Mouse (Mus musculus) lung, adult 2 months (tissue): ENCODE results near the gene Mr1. TPM values are rescaled to one million over a fixed set of nuclear protein-coding genes. Genes with fewer than 3 reads are reported as not detected.

Experiments used
- DNase-seq: peaks from one replicate; pipeline ENCODE4 v3.0.0; 2022
- H3K4me1 ChIP-seq: fragments of 200-500 bp; 2 replicates; pipeline ENCODE4 v1.6.1; 2011; ENCODE audit warnings: low read length; ENCODE audit not compliant: control insufficient read depth, insufficient read depth
- H3K4me3 ChIP-seq: fragments of 200-500 bp; replicated peaks from 2 replicates; pipeline ENCODE3; 2011; ENCODE audit warnings: low read depth, mild to moderate bottlenecking, control low read depth, low read length; ENCODE audit errors: extremely low read depth
- CTCF ChIP-seq: fragments of 200-500 bp; IDR thresholded peaks from 2 replicates; pipeline ENCODE4 v1.5.1; 2011; ENCODE audit warnings: mild to moderate bottlenecking, low read length, control low read depth; ENCODE audit not compliant: insufficient read depth
- POLR2A ChIP-seq: fragments of 200-500 bp; IDR thresholded peaks from 2 replicates; pipeline ENCODE4 v1.6.1; 2011; ENCODE audit warnings: low read depth, mild to moderate bottlenecking, control low read depth, low read length, borderline replicate concordance; ENCODE audit errors: extremely low read depth
- WGBS: fragments of 180-500 bp; shearing (Covaris S2); methylation state at CpG from one replicate; pipeline ENCODE4 v1.1.7; 2018; 5-methylcytosine and 5-hydroxymethylcytosine counted together
- polyA plus RNA-seq: library from polyadenylated mRNA; depleted of rRNA; stranded (reverse); fragments of >200 nt; gene quantifications from 2 replicates; pipeline ENCODE4 v1.2.3, GENCODE M21; 2012

The Mr1 gene
- polyA plus RNA-seq, 1 experiment: 11.1 TPM

DNA sequence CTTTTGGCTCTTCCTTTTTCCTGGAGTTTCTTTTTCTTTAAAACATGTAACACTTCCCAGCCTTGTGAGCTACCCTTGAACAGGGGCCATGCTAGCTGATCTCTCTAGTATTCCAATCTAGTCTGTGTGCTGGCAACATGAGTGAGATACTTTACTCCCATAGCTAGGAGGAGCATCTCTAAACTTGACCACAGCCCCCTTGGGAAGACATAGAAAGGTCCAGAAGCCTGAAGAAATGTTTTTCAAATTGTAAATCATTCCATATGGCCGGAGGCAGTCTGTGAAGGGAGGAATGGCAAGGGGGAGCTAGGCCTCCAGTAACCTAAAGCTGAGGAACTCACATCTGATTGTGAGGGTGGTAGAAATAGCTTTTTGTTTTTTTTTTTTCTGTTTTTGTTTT lies 55.9 kb downstream of the Mr1 start:
- Histone ChIP-seq H3K4me3 (no peak overlapping the region), H3K4me1 (peaks cover 42% of the 10 kb centered on the region)
- WGBS: 89% methylated on average over 1 of the region's 1 CpGs
- TF ChIP-seq CTCF: no peak
- no peak for TF ChIP-seq POLR2A
- no peak for DNase-seq

DNA sequence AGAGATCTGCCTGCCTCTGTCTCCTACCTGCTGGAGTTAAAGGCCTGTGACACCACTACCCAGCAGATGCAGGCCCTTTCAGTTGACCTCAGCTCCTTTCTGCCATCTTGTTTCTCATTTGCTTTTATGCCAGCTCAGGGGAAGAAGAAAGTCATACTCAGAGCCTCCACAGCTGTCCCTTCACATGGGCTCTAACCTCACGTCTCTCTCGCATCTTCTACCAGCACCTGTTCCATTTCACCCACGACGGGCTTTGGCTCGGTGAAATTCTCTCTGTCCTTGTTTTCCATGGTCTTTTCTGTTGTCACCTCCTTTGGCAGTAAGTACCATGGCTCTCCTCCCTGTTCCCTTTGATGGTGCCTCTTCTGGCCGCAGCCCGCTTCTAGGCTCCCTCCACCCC lies 56.3 kb downstream of the Mr1 start:
- H3K4me1 ChIP-seq: peaks cover 40% of the 10 kb centered on the region
- no peak for DNase-seq
- WGBS: 87% methylated on average over 7 of the region's 7 CpGs
- H3K4me3 ChIP-seq: no peak overlapping the region
- TF ChIP-seq CTCF: no peak
- TF ChIP-seq POLR2A: no peak

DNA sequence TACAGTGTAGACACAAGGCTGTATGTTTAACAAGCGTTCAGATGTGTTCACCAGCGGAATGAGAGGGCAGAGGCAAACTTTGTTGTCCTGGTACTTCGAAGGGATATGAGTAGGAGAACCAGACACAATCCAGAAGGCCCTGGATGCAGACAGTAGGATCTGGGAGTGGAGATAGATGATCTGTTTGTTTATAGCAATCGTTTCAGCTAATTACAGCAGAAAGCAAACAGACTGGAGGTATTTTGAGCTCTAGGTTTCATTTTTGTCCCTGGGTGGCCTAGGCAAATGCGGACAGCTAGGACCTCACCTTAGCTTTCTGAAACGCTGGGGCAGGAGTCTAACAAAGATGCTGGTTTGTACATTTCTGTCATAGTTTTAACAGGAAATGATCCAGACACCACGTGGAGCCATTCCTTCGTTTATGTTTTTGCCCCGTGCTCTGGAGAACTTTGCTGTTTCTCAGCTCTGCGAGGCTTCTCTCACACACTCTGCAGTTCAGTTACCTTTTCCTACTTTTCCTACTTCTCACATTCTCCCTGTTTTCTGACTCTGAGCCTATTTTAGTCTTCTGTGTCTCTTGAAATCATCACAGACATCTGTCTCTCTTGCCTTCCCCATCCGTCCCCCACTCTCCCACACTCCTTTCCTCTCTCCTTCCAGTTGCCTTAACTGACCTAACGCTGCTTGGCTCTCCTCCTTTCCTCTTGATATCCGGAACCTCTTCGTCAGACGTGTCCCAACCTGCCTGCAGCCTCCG lies 57.6 kb downstream of the Mr1 start:
- peaks cover 46% of the 10 kb centered on the region for H3K4me1 ChIP-seq
- WGBS: 29% methylated on average over 16 of the region's 16 CpGs
- H3K4me3 ChIP-seq: no peak overlapping the region
- TF ChIP-seq POLR2A (no peak), CTCF (no peak)
- DNase-seq: no peak

DNA sequence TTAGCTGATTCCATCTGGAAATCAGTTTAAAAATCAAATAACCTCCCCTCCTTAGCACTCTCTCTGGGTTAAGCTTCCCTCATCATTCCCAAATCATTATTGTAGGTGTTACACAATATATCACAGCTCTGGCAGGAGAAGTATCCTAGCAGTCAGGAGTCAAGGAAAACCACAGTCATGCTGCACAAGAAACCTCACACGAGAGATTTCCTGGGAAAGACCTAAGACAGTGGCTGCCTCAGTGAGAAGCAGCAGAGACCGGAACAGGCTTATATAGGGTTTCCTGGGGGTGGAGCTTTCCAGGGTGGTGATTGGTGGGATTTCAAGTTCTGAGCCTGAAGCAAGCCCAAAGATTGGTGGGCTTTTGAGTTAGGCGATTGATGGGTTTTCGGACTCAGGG lies 58.6 kb downstream of the Mr1 start:
- Histone ChIP-seq H3K4me1 (peaks cover 41% of the 10 kb centered on the region), H3K4me3 (no peak overlapping the region)
- no peak for TF ChIP-seq POLR2A
- no peak for TF ChIP-seq CTCF
- DNase-seq: no peak
- WGBS: 81% methylated on average over 4 of the region's 4 CpGs

DNA sequence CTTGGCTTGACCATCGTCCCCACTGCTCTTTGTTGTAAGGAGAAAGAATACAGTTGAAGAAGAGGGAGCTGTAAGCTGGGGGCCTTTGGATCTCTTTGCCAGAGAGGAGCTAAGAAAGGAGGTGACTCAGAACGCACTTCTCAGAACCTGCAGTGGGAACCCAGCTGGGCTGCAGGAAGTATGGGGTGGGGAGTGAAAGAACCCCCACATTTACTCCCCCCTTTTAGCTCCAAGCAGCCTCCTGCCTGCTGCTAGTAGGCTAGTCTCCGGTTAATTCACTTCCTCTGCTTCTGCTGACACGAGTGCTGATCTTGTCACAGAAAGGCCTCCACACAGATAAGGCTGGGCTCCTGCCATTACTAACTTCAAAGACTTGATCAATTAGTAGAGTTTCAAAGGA lies 59.7 kb downstream of the Mr1 start:
- Histone ChIP-seq H3K4me3 (no peak overlapping the region), H3K4me1 (peaks cover 43% of the 10 kb centered on the region)
- DNase-seq: no peak
- TF ChIP-seq POLR2A: no peak
- WGBS: 17% methylated on average over 4 of the region's 4 CpGs

DNA sequence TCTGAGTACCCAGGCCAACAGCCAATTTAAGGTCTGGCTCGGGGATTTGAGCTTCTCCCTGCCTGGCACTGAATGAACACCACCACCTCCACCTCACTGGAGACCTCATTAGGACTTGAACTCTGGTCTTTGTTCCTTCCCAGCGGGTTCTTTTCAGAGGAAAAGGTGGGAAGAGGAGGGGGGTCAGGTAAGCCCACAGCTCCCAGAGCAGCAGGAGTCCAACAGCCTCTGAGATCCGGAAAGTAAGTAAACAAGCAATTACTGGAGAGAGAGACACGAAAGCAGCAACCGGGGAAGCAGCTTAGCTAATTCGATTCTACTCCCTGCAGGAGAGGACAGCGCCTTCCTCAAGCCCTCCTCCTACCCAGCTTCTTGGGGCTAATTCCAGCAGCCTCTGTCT lies 60.2 kb downstream of the Mr1 start:
- DNase-seq: no peak
- TF ChIP-seq POLR2A (no peak), CTCF (no peak)
- Histone ChIP-seq H3K4me3 (no peak overlapping the region), H3K4me1 (peaks cover 41% of the 10 kb centered on the region)
- 36% methylated on average over 7 of the region's 7 CpGs for WGBS

DNA sequence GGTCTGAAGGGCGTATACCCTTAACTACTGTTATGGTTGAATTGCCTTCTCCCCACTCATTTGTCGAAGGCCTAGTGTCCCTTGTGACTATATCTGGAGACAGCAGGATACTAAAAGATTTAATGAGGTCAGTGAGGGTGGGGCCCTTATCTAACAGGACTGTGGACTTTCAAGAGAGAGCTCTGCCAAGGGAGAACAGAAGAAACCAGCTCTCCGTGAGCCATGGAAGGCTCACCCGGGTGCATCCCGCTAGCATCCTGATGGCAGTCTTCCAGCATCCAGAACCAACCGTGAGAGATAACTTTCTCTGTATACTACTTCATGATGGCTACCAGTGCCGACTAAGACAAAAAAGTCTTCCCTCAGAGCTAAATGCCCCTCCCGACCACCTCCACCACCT lies 61.8 kb downstream of the Mr1 start:
- no peak for TF ChIP-seq CTCF
- no peak for TF ChIP-seq POLR2A
- 44% methylated on average over 8 of the region's 8 CpGs for WGBS
- no peak for DNase-seq
- Histone ChIP-seq H3K4me1 (peaks cover 34% of the 10 kb centered on the region), H3K4me3 (no peak overlapping the region)

DNA sequence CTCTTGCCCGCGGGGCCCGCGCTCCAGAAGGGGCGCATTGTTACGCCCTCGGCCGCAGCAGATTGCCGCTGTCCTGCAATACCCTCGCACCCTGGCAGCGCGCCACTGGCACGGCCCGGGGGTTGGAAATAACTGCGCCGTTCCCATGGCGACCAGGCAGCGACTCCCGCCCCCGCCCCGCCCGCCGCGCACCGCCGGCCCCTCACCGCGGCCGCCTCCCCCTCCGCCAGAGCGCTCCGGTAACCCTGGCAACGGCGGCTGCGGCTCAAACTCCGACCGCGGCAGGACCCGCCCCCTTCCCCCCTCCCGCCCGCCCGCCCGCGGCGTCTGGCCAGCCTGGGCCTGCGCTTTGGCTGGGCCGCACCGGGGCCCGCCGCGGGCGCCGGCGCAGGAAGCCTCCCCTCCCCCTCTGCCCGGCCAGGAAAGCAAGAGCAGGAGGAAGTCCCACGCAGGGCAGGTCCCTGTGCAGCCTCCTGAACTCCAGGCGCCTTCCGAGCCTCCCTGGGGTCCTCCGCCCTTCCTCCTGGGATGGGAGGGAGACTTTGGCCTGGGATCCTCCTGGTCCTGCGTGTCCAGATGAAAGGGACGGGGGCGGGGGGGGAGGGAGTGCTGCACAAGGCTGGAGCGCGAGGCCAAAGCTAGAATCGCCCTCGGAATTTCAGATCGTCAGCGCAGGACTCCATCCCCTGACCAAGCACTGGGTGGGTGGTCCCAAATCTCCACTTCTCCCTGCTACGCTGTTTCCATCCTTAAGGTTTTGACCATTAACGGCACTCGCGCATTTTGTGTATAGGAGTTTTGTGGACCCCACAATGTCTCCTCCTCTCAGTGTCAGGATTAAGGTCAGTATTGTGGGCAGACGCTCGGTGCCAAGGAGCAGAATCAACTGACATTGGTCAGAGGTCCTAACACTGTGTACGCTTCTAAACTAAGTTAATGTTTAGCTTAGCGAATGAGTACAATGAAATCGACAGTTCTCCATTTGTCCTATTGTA lies 63.0 kb downstream of the Mr1 start:
- H3K4me1 ChIP-seq: peaks cover 24% of the 10 kb centered on the region
- WGBS: 3% methylated on average over 71 of the region's 77 CpGs
- TF ChIP-seq POLR2A: peak; percentile 65; the same call in 1 of the 2 replicates
- TF ChIP-seq CTCF: no peak
- DNase-seq: peak; percentile 91
- H3K4me3 ChIP-seq: peak overlapping the region; percentile 59

DNA sequence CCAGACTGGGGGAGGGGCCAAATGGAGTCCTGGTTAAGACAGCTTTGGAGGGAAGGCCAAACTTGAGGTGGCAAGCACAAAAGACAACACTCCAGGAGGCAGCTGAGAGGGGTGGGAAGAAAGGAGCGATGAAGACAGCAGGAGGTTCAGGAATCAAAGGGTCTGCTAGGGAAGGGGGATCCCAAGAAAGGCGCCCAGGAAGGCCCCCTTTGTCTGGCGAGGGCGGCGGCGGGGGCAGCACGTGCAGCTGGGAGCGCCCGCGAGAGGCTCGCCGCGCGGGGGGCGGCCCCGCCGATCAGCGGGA lies 63.7 kb downstream of the Mr1 start:
- TF ChIP-seq POLR2A (no peak), CTCF (no peak)
- under 1% methylated on average over 18 of the region's 18 CpGs for WGBS
- Histone ChIP-seq H3K4me3 (peak overlapping the region; percentile 59), H3K4me1 (peaks cover 22% of the 10 kb centered on the region)
- DNase-seq: no peak
